Mouse (Mus musculus): ENCODE results near the gene Pnma1. TPM values are rescaled to one million over a fixed set of nuclear protein-coding genes. Genes with fewer than 3 reads are reported as not detected.

Gene Pnma1
- total and polyA plus RNA-seq, 3 experiments = 0.31 to 0.46 TPM; not detected in 1

DNA sequence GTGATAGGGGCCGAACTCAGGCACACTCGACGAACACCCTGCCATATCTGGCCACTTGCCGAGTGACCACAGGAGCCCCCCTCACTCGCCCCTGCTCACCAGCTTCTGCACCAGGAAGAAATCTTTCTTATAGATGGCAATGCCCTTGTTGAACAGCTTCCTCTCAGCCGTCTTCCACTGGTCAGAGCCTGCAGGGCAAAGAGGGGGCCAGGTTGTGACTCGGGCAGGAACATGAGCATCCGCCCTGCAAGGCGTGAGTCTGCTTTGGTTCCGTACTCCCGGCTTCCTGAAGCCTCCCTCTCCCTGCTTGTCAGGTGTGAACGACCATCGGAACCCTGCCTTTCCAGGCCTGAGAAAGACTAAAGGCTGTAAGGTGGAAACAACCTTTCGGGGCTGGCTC lies 9.9 kb upstream of the Pnma1 start:
- Histone ChIP-seq H3K9me3 (replicated peaks; ENCODE audit: insufficient read depth, low read length) (no peaks in the 10 kb centered on the region), H3K79me2 (ENCODE audit: control insufficient read depth, insufficient read depth, low read length, poor library complexity) (peaks cover 3% of the 10 kb centered on the region; the same call in 1 of the 2 replicates), H3K27ac (ENCODE audit: control insufficient read depth, low read depth, low read length) (no peak overlapping the region), H3K4me3 (ENCODE audit: control insufficient read depth in 1 of 2, insufficient read depth in 1 of 2, low read depth in 2 of 2, low read length in 2 of 2) (no peak overlapping the region), H3K27me3 (ENCODE audit: control insufficient read depth in 1 of 2, insufficient read depth in 2 of 2, low read length in 2 of 2) (no peaks in the 10 kb centered on the region), H3K4me1 (ENCODE audit: control insufficient read depth in 1 of 2, insufficient read depth in 2 of 2, low read length in 2 of 2) (peaks cover 0 to 2% of the 10 kb centered on the region in 2 experiments; a peak in 1 of 4 replicates), H3K36me3 (ENCODE audit: control insufficient read depth in 1 of 2, insufficient read depth in 2 of 2, low read length in 2 of 2) (peaks cover 0 to 18% of the 10 kb centered on the region in 2 experiments; a peak in 3 of 4 replicates), H3K9ac (ENCODE audit: control insufficient read depth, low read depth, low read length, poor library complexity, severe bottlenecking) (no peak overlapping the region)
- TF ChIP-seq GABPA (IDR thresholded peaks at IDR 0.05; ENCODE audit: low read depth, low read length) = no peak
- TF ChIP-seq NRF1 (IDR thresholded peaks at IDR 0.05; ENCODE audit: insufficient read depth, low read depth, low read length, poor library complexity, severe bottlenecking) = no peak
- TF ChIP-seq ETS1 (IDR thresholded peaks at IDR 0.05; ENCODE audit: low read depth, low read length) = no peak
- no peak for TF ChIP-seq MEF2A (IDR thresholded peaks at IDR 0.05; ENCODE audit: extremely low read depth, insufficient replicate concordance, low read depth, low read length, poor library complexity, severe bottlenecking)
- no peak for TF ChIP-seq MAZ (IDR thresholded peaks at IDR 0.05; ENCODE audit: low read depth, low read length)
- no peak for TF ChIP-seq MAX (IDR thresholded peaks at IDR 0.05; ENCODE audit: low read length)
- no peak for TF ChIP-seq MXI1 (IDR thresholded peaks at IDR 0.05; ENCODE audit: low read depth, low read length)
- TF ChIP-seq E2F4 (IDR thresholded peaks at IDR 0.05; ENCODE audit: borderline replicate concordance, low read depth, low read length) = no peak
- no peak for TF ChIP-seq TBP (IDR thresholded peaks at IDR 0.05; ENCODE audit: low read depth, low read length)
- TF ChIP-seq EP300 (IDR thresholded peaks at IDR 0.05; ENCODE audit: low read depth in 1 of 2, low read length in 2 of 2) = no peak
- TF ChIP-seq MYB (IDR thresholded peaks at IDR 0.05; ENCODE audit: low read depth, low read length) = no peak
- no peak for TF ChIP-seq KAT2A (conservative IDR thresholded peaks at IDR 0.05; ENCODE audit: low read depth, low read length)
- DNase-seq (ENCODE audit: low read depth, low spot score) = no peak

DNA sequence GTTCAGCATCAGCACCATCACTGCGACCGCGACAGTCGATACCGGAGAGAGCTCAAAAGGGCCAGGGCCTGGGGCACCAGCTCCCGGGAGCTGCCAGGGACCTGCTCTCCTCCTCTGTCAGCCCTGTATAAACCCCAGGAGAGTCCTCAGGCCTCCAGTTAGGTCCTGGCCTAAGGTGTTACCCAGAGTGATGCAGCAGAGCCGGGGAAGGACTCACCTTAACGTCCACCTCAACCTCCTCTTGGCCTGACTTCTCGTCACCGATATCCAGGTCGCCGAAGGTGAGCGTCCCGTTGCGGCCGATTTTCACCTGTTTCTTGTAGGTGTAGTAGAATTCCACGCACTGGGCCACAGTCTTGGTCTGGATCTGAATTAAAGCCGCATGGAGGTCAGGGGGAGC lies 7.9 kb upstream of the Pnma1 start:
- no peak overlapping the region for H3K9ac ChIP-seq (ENCODE audit: control insufficient read depth, low read depth, low read length, poor library complexity, severe bottlenecking)
- no peak overlapping the region for H3K4me3 ChIP-seq (ENCODE audit: control insufficient read depth in 1 of 2, insufficient read depth in 1 of 2, low read depth in 2 of 2, low read length in 2 of 2)
- H3K27me3 ChIP-seq (ENCODE audit: control insufficient read depth in 1 of 2, insufficient read depth in 2 of 2, low read length in 2 of 2) = no peaks in the 10 kb centered on the region
- H3K4me1 ChIP-seq (ENCODE audit: control insufficient read depth in 1 of 2, insufficient read depth in 2 of 2, low read length in 2 of 2) = peaks cover 4 to 14% of the 10 kb centered on the region in 2 experiments; a peak in 3 of 4 replicates
- H3K9me3 ChIP-seq (replicated peaks; ENCODE audit: insufficient read depth, low read length) = no peaks in the 10 kb centered on the region
- TF ChIP-seq USF2 (IDR thresholded peaks at IDR 0.05; ENCODE audit: borderline replicate concordance in 1 of 2, insufficient read depth in 1 of 2, low read depth in 1 of 2, low read length in 2 of 2) = no peak
- TF ChIP-seq MAFK (IDR thresholded peaks at IDR 0.05; ENCODE audit: borderline replicate concordance, low read depth, low read length) = no peak
- no peak for TF ChIP-seq KAT2A (conservative IDR thresholded peaks at IDR 0.05; ENCODE audit: low read depth, low read length)
- no peak for TF ChIP-seq USF1 (IDR thresholded peaks at IDR 0.05; ENCODE audit: low read depth, low read length)
- no peak for TF ChIP-seq NRF1 (IDR thresholded peaks at IDR 0.05; ENCODE audit: insufficient read depth, low read depth, low read length, poor library complexity, severe bottlenecking)
- no peak for TF ChIP-seq MAZ (IDR thresholded peaks at IDR 0.05; ENCODE audit: low read depth, low read length)
- TF ChIP-seq ZKSCAN1 (IDR thresholded peaks at IDR 0.05; ENCODE audit: low read depth, low read length) = no peak
- TF ChIP-seq RAD21 (IDR thresholded peaks at IDR 0.05; ENCODE audit: low read depth, low read length) = no peak
- no peak for TF ChIP-seq TCF12 (IDR thresholded peaks at IDR 0.05; ENCODE audit: low read depth, low read length)
- no peak for TF ChIP-seq UBTF (IDR thresholded peaks at IDR 0.05; ENCODE audit: borderline replicate concordance, insufficient read depth, low read depth, low read length)
- TF ChIP-seq ELF1 (IDR thresholded peaks at IDR 0.05; ENCODE audit: low read depth, low read length) = no peak
- TF ChIP-seq POLR2AphosphoS2 (IDR thresholded peaks at IDR 0.05; ENCODE audit: low read length) = no peak
- no peak for TF ChIP-seq RCOR1 (IDR thresholded peaks at IDR 0.05; ENCODE audit: low read depth, low read length)
- TF ChIP-seq HCFC1 (IDR thresholded peaks at IDR 0.05; ENCODE audit: low read depth, low read length) = no peak
- TF ChIP-seq ZMIZ1 (IDR thresholded peaks at IDR 0.05; ENCODE audit: low read depth, low read length) = no peak
- TF ChIP-seq CTCF (IDR thresholded peaks at IDR 0.05 in 2 of 3, conservative IDR thresholded peaks at IDR 0.05 in 1 of 3; ENCODE audit: control insufficient read depth in 1 of 3, insufficient read depth in 1 of 3, low read depth in 2 of 3, low read length in 3 of 3, poor library complexity in 1 of 3, severe bottlenecking in 1 of 3) = no peak
- no peaks in the 10 kb centered on the region for H3K79me2 ChIP-seq (ENCODE audit: control insufficient read depth, insufficient read depth, low read length, poor library complexity)
- no peak for DNase-seq (ENCODE audit: low read depth, low spot score)
- no peak overlapping the region for H3K27ac ChIP-seq (ENCODE audit: control insufficient read depth, low read depth, low read length)
- peaks cover 8 to 14% of the 10 kb centered on the region in 2 experiments for H3K36me3 ChIP-seq (ENCODE audit: control insufficient read depth in 1 of 2, insufficient read depth in 2 of 2, low read length in 2 of 2)

Data from MEL (cell line).